Mouse (Mus musculus) G1E (cell line): ENCODE measurements at regions not wholly inside any gene's neighbourhood (a gene's known extent, or its start where the extent isn't known, plus 50 kb on each side); places are given as distances from the start of the nearest gene placed in this dataset.

Source experiments
- CTCF ChIP-seq: IDR thresholded peaks from 2 replicates; pipeline ENCODE4 v1.5.1; 2012; ENCODE audit warnings: low read depth, low read length, inconsistent platforms, mixed read lengths
- GATA1 ChIP-seq: IDR thresholded peaks from 2 replicates; pipeline ENCODE4 v1.6.1; 2012; ENCODE audit warnings: borderline replicate concordance, low read length, inconsistent platforms, mixed read lengths

- no peak for TF ChIP-seq CTCF
- TF ChIP-seq GATA1: no peak
These were observed 319.2 kb upstream of the G2e3 start for GRCm38 (mm10) chr12:51028601-51029174.
